Mouse (Mus musculus) embryonic facial prominence, embryonic 15.5 days (tissue): ENCODE results near the gene Serpini1. TPM values are rescaled to one million over a fixed set of nuclear protein-coding genes. Genes with fewer than 3 reads are reported as not detected.
"Not testable (repeated sequence)": the region's sequence is repeated elsewhere in the genome, so short reads cannot be mapped to it uniquely, and the experiment has no call there.

Experiments
- ATAC-seq: fragments of 200-750 bp; cut with Nextera tagmentation; 2 replicates; pipeline ENCODE4 v1.8.0; 2017; ENCODE audit warnings: low read depth, moderate TSS enrichment; ENCODE audit not compliant: insufficient number of reproducible peaks, low FRiP score, low TSS enrichment
- H3K27ac ChIP-seq: fragments of 300-500 bp; sonication (generic); replicated peaks from 2 replicates; pipeline ENCODE4 v1.5.1; 2015; ENCODE audit warnings: mild to moderate bottlenecking, inconsistent platforms
- H3K27me3 ChIP-seq: fragments of 300-500 bp; sonication (generic); 2 replicates; pipeline ENCODE4 v1.6.1; 2015; ENCODE audit warnings: inconsistent platforms
- H3K36me3 ChIP-seq: fragments of 300-500 bp; sonication (generic); 2 replicates; pipeline ENCODE4 v1.6.1; 2015; ENCODE audit warnings: mild to moderate bottlenecking, inconsistent platforms
- H3K4me1 ChIP-seq: fragments of 300-500 bp; sonication (generic); 2 replicates; pipeline ENCODE4 v1.6.1; 2015; ENCODE audit warnings: inconsistent platforms
- H3K4me2 ChIP-seq: fragments of 300-500 bp; sonication (generic); replicated peaks from 2 replicates; pipeline ENCODE4 v1.6.1; 2015; ENCODE audit warnings: mild to moderate bottlenecking, inconsistent platforms
- H3K4me3 ChIP-seq: fragments of 300-500 bp; sonication (generic); replicated peaks from 2 replicates; pipeline ENCODE4 v1.5.1; 2015; ENCODE audit warnings: mild to moderate bottlenecking, inconsistent platforms
- H3K9ac ChIP-seq: fragments of 300-500 bp; sonication (generic); 2 replicates; pipeline ENCODE4 v1.6.1; 2015; ENCODE audit warnings: inconsistent platforms
- H3K9me3 ChIP-seq: fragments of 300-500 bp; sonication (generic); replicated peaks from 2 replicates; pipeline ENCODE4 v1.6.1; 2016; ENCODE audit warnings: inconsistent platforms
- WGBS: fragments of 180-500 bp; shearing (Covaris S2); methylation state at CpG from one replicate; pipeline ENCODE4 v1.1.7; 2015; 5-methylcytosine and 5-hydroxymethylcytosine counted together
- polyA plus RNA-seq: library from polyadenylated mRNA; unstranded; fragments of >200 nt; fragmentation: Nextera tagmentation; extraction: Ambion mirVana; gene quantifications from 2 replicates; pipeline ENCODE4 v1.2.1, GENCODE M21; 2015

The Serpini1 gene
- polyA plus RNA-seq, 1 experiment from 2014 or later = 5.9 TPM

- no peak overlapping the region for H3K9ac ChIP-seq
- H3K36me3 ChIP-seq = no peaks in the 10 kb centered on the region
- no peak overlapping the region for H3K4me2 ChIP-seq
- H3K4me3 ChIP-seq = no peak overlapping the region
- ATAC-seq = no peak
- 91% methylated on average over 1 of the region's 1 CpGs for WGBS
- no peak overlapping the region for H3K27ac ChIP-seq
- no peaks in the 10 kb centered on the region for H3K27me3 ChIP-seq
- H3K4me1 ChIP-seq = peaks cover 4% of the 10 kb centered on the region; the same call in 1 of the 2 replicates
- H3K9me3 ChIP-seq = no peaks in the 10 kb centered on the region
Measured at GRCm38 (mm10) chr3:75635648-75636047, 78.3 kb downstream of the Serpini1 start.

GRCm38 (mm10) chr3:75639546-75639945, 82.2 kb downstream of the Serpini1 start:
- no peak overlapping the region for H3K4me3 ChIP-seq
- no peak overlapping the region for H3K27ac ChIP-seq
- no peaks in the 10 kb centered on the region for H3K27me3 ChIP-seq
- no peaks in the 10 kb centered on the region for H3K4me1 ChIP-seq
- 79% methylated on average over 1 of the region's 1 CpGs for WGBS
- no peak for ATAC-seq
- no peak overlapping the region for H3K9ac ChIP-seq
- H3K4me2 ChIP-seq = no peak overlapping the region
- H3K36me3 ChIP-seq = no peaks in the 10 kb centered on the region
- H3K9me3 ChIP-seq = no peaks in the 10 kb centered on the region

- Histone ChIP-seq H3K4me1 (no peaks in the 10 kb centered on the region), H3K36me3 (no peaks in the 10 kb centered on the region)
Measured at GRCm38 (mm10) chr3:75647542-75647941, 90.2 kb downstream of the Serpini1 start.

GRCm38 (mm10) chr3:75648226-75648625, 90.9 kb downstream of the Serpini1 start:
- no peak overlapping the region for H3K9ac ChIP-seq
- H3K36me3 ChIP-seq = no peaks in the 10 kb centered on the region
- no peak overlapping the region for H3K4me3 ChIP-seq
- no peaks in the 10 kb centered on the region for H3K4me1 ChIP-seq
- ATAC-seq = no peak
- no peak overlapping the region for H3K27ac ChIP-seq
- H3K4me2 ChIP-seq = no peak overlapping the region
- H3K27me3 ChIP-seq = no peaks in the 10 kb centered on the region
- no peaks in the 10 kb centered on the region for H3K9me3 ChIP-seq
- WGBS = 76% methylated on average over 1 of the region's 1 CpGs

More at GRCm38 (mm10) chr3:75647542-75647941, 90.2 kb downstream of the Serpini1 start:
- no peaks in the 10 kb centered on the region for H3K9me3 ChIP-seq
- H3K27me3 ChIP-seq = no peaks in the 10 kb centered on the region
- no peak for ATAC-seq
- H3K9ac ChIP-seq = no peak overlapping the region
- no peak overlapping the region for H3K4me2 ChIP-seq
- no peak overlapping the region for H3K4me3 ChIP-seq
- H3K27ac ChIP-seq = no peak overlapping the region

- not testable (repeated sequence) for H3K27me3 ChIP-seq, H3K9me3 ChIP-seq, H3K27ac ChIP-seq, H3K36me3 ChIP-seq, H3K4me1 ChIP-seq, H3K4me2 ChIP-seq, H3K9ac ChIP-seq, H3K4me3 ChIP-seq, ATAC-seq
- WGBS = 56% methylated on average over 4 of the region's 4 CpGs
Measured at GRCm38 (mm10) chr3:75650416-75651154, 93.2 kb downstream of the Serpini1 start.

GRCm38 (mm10) chr3:75651603-75652115, 94.3 kb downstream of the Serpini1 start:
- Histone ChIP-seq H3K27me3 (no peaks in the 10 kb centered on the region), H3K9ac (no peak overlapping the region), H3K27ac (no peak overlapping the region), H3K4me3 (no peak overlapping the region), H3K36me3 (no peaks in the 10 kb centered on the region), H3K4me1 (no peaks in the 10 kb centered on the region), H3K4me2 (no peak overlapping the region), H3K9me3 (no peaks in the 10 kb centered on the region)
- WGBS = 68% methylated on average over 2 of the region's 2 CpGs
- ATAC-seq = no peak

GRCm38 (mm10) chr3:75653901-75654300, 96.6 kb downstream of the Serpini1 start:
- H3K9ac ChIP-seq, H3K9me3 ChIP-seq, H3K4me2 ChIP-seq, H3K4me3 ChIP-seq, H3K36me3 ChIP-seq, H3K27ac ChIP-seq, H3K27me3 ChIP-seq, H3K4me1 ChIP-seq, ATAC-seq: not testable (repeated sequence)
- 38% methylated on average over 4 of the region's 4 CpGs for WGBS

GRCm38 (mm10) chr3:75655578-75656344, 98.4 kb downstream of the Serpini1 start:
- no peaks in the 10 kb centered on the region for H3K9me3 ChIP-seq
- H3K36me3 ChIP-seq = no peaks in the 10 kb centered on the region
- H3K27me3 ChIP-seq = no peaks in the 10 kb centered on the region
- H3K4me2 ChIP-seq = no peak overlapping the region
- WGBS = 73% methylated on average over 6 of the region's 6 CpGs
- H3K9ac ChIP-seq = no peak overlapping the region
- no peak overlapping the region for H3K4me3 ChIP-seq
- no peak overlapping the region for H3K27ac ChIP-seq
- no peaks in the 10 kb centered on the region for H3K4me1 ChIP-seq
- no peak for ATAC-seq

GRCm38 (mm10) chr3:75666962-75667361, 109.6 kb downstream of the Serpini1 start:
- no peak for ATAC-seq
- Histone ChIP-seq H3K9me3 (no peaks in the 10 kb centered on the region), H3K27ac (no peak overlapping the region), H3K4me1 (no peaks in the 10 kb centered on the region), H3K36me3 (no peaks in the 10 kb centered on the region), H3K4me3 (no peak overlapping the region), H3K4me2 (no peak overlapping the region), H3K27me3 (no peaks in the 10 kb centered on the region), H3K9ac (no peak overlapping the region)
- 78% methylated on average over 3 of the region's 3 CpGs for WGBS

- WGBS = 60% methylated on average over 1 of the region's 1 CpGs
- Histone ChIP-seq H3K36me3 (no peaks in the 10 kb centered on the region), H3K27me3 (no peaks in the 10 kb centered on the region), H3K9me3 (no peaks in the 10 kb centered on the region), H3K4me3 (no peak overlapping the region), H3K9ac (no peak overlapping the region), H3K4me1 (no peaks in the 10 kb centered on the region), H3K4me2 (no peak overlapping the region), H3K27ac (no peak overlapping the region)
- ATAC-seq = no peak
Measured at GRCm38 (mm10) chr3:75670425-75670824, 113.1 kb downstream of the Serpini1 start.

- H3K4me3 ChIP-seq = no peak overlapping the region
- no peaks in the 10 kb centered on the region for H3K4me1 ChIP-seq
- ATAC-seq = no peak
- H3K36me3 ChIP-seq = no peaks in the 10 kb centered on the region
- H3K4me2 ChIP-seq = no peak overlapping the region
- no peak overlapping the region for H3K27ac ChIP-seq
- H3K27me3 ChIP-seq = no peaks in the 10 kb centered on the region
- no peak overlapping the region for H3K9ac ChIP-seq
- H3K9me3 ChIP-seq = no peaks in the 10 kb centered on the region
Measured at GRCm38 (mm10) chr3:75682881-75683280, 125.5 kb downstream of the Serpini1 start.
